Mouse (Mus musculus) stomach, postnatal 0 days (tissue): ENCODE measurements around the gene Stk11. TPM values are rescaled to one million over a fixed set of nuclear protein-coding genes. Genes with fewer than 3 reads are reported as not detected.

ENCODE experiments used
- ATAC-seq: fragments of 200-750 bp; cut with Nextera tagmentation; 2 replicates; pipeline ENCODE4 v1.8.0; 2017; ENCODE audit not compliant: low FRiP score, low TSS enrichment
- DNase-seq: peaks from one replicate; pipeline ENCODE4 v3.0.0-alpha.2; 2016; ENCODE audit warnings: low spot score
- H3K27ac ChIP-seq: fragments of 300-500 bp; sonication (generic); replicated peaks from 2 replicates; pipeline ENCODE4 v1.5.1; 2014; ENCODE audit warnings: mild to moderate bottlenecking, control low read depth
- H3K27me3 ChIP-seq: fragments of 300-500 bp; sonication (generic); 2 replicates; pipeline ENCODE4 v1.6.1; 2014; ENCODE audit warnings: low read length; ENCODE audit not compliant: control insufficient read depth, insufficient read depth
- H3K36me3 ChIP-seq: fragments of 300-500 bp; sonication (generic); 2 replicates; pipeline ENCODE4 v1.6.1; 2014; ENCODE audit warnings: low read length, mixed read lengths; ENCODE audit not compliant: control insufficient read depth, insufficient read depth
- H3K4me1 ChIP-seq: fragments of 300-500 bp; sonication (generic); replicated peaks from 2 replicates; pipeline ENCODE4 v1.6.1; 2014; ENCODE audit warnings: antibody characterized with exemption; ENCODE audit not compliant: control insufficient read depth, insufficient read depth
- H3K4me2 ChIP-seq: fragments of 300-500 bp; sonication (generic); replicated peaks from 2 replicates; pipeline ENCODE4 v1.6.1; 2014; ENCODE audit warnings: low read depth, mild to moderate bottlenecking, control low read depth, moderate library complexity
- H3K4me3 ChIP-seq: fragments of 300-500 bp; sonication (generic); 2 replicates; pipeline ENCODE4 v1.5.1; 2014; ENCODE audit warnings: low read depth, low read length, control low read depth
- H3K9ac ChIP-seq: fragments of 300-500 bp; sonication (generic); 2 replicates; pipeline ENCODE4 v1.6.1; 2014; ENCODE audit warnings: mild to moderate bottlenecking, low read length, control low read depth, mixed read lengths
- H3K9me3 ChIP-seq: fragments of 300-500 bp; sonication (generic); 2 replicates; pipeline ENCODE4 v1.6.1; 2016; ENCODE audit warnings: low read length; ENCODE audit not compliant: control insufficient read depth
- CTCF ChIP-seq: IDR thresholded peaks from 2 replicates; pipeline ENCODE4 v1.5.1; 2016; ENCODE audit warnings: antibody characterized with exemption, low read depth, mild to moderate bottlenecking, moderate library complexity
- EP300 ChIP-seq: optimal IDR thresholded peaks from 2 replicates; pipeline ENCODE3; 2016; ENCODE audit warnings: antibody characterized with exemption
- WGBS: fragments of 180-500 bp; shearing (Covaris S2); extraction: QIAGEN DNeasy Blood & Tissue Kit; methylation state at CpG from one replicate; pipeline ENCODE4 v1.1.7; 2014; 5-methylcytosine and 5-hydroxymethylcytosine counted together
- polyA plus RNA-seq: library from polyadenylated mRNA; unstranded; fragments of >200 nt; fragmentation: Nextera tagmentation; extraction: Ambion mirVana; gene quantifications from 2 replicates; pipeline ENCODE4 v1.2.1, GENCODE M21; 2015

Gene Stk11
- polyA plus RNA-seq, 1 experiment from 2014 or later = 10.3 TPM

- H3K4me3 ChIP-seq = no peak overlapping the region
- H3K27me3 ChIP-seq = no peaks in the 10 kb centered on the region
- H3K27ac ChIP-seq = no peak overlapping the region
- ATAC-seq (no peak), DNase-seq (no peak)
- 92% methylated on average over 1 of the region's 1 CpGs for WGBS
- H3K9ac ChIP-seq = no peak overlapping the region
- H3K36me3 ChIP-seq = peaks cover 13% of the 10 kb centered on the region
- H3K4me2 ChIP-seq = no peak overlapping the region
- TF ChIP-seq EP300 (no peak), CTCF (no peak)
- H3K9me3 ChIP-seq = no peaks in the 10 kb centered on the region
- peaks cover 4% of the 10 kb centered on the region; the same call in 1 of the 2 replicates for H3K4me1 ChIP-seq
Observed at GRCm38 (mm10) chr10:80078366-80078765, 37.2 kb upstream of the Stk11 start.

- Histone ChIP-seq H3K27ac (no peak overlapping the region), H3K9me3 (no peaks in the 10 kb centered on the region), H3K27me3 (no peaks in the 10 kb centered on the region), H3K4me2 (no peak overlapping the region), H3K4me3 (no peak overlapping the region), H3K9ac (no peak overlapping the region), H3K36me3 (peaks cover 13% of the 10 kb centered on the region), H3K4me1 (0 out of 2 replicates have a peak, but pooled peaks cover 3% of the 10 kb centered on the region)
- TF ChIP-seq EP300 (no peak), CTCF (no peak)
- ATAC-seq = no peak
- WGBS = 68% methylated on average over 16 of the region's 16 CpGs
- DNase-seq = peak; percentile 56
Observed at GRCm38 (mm10) chr10:80080396-80081070, 35.1 kb upstream of the Stk11 start.

GRCm38 (mm10) chr10:80081075-80081474, 34.5 kb upstream of the Stk11 start:
- H3K27me3 ChIP-seq = no peaks in the 10 kb centered on the region
- no peak overlapping the region for H3K9ac ChIP-seq
- H3K9me3 ChIP-seq = no peaks in the 10 kb centered on the region
- no peak overlapping the region for H3K4me2 ChIP-seq
- H3K27ac ChIP-seq = no peak overlapping the region
- DNase-seq (no peak), ATAC-seq (no peak)
- peaks cover 13% of the 10 kb centered on the region for H3K36me3 ChIP-seq
- no peak overlapping the region for H3K4me3 ChIP-seq
- 68% methylated on average over 3 of the region's 3 CpGs for WGBS
- 0 out of 2 replicates have a peak, but pooled peaks cover 3% of the 10 kb centered on the region for H3K4me1 ChIP-seq
- TF ChIP-seq EP300 (no peak), CTCF (peak; percentile 25; the same call in 1 of the 2 replicates)

- ATAC-seq = peak; percentile 22; the same call in 1 of the 2 replicates
- Histone ChIP-seq H3K4me3 (no peak overlapping the region), H3K9ac (peak overlapping the region; percentile 35; the same call in 1 of the 2 replicates), H3K4me2 (no peak overlapping the region), H3K27ac (peak overlapping the region; percentile 74), H3K9me3 (no peaks in the 10 kb centered on the region), H3K27me3 (no peaks in the 10 kb centered on the region), H3K4me1 (0 out of 2 replicates have a peak, but pooled peaks cover 3% of the 10 kb centered on the region), H3K36me3 (peaks cover 9% of the 10 kb centered on the region)
- TF ChIP-seq CTCF (no peak), EP300 (no peak)
- DNase-seq = no peak
- 39% methylated on average over 9 of the region's 9 CpGs for WGBS
Observed at GRCm38 (mm10) chr10:80084817-80085487, 30.7 kb upstream of the Stk11 start.

GRCm38 (mm10) chr10:80086847-80087246, 28.8 kb upstream of the Stk11 start:
- Histone ChIP-seq H3K9me3 (no peaks in the 10 kb centered on the region), H3K27ac (no peak overlapping the region), H3K27me3 (no peaks in the 10 kb centered on the region), H3K4me2 (no peak overlapping the region), H3K4me1 (peaks cover 5% of the 10 kb centered on the region; the same call in 1 of the 2 replicates), H3K4me3 (no peak overlapping the region), H3K36me3 (peaks cover 8% of the 10 kb centered on the region), H3K9ac (peak overlapping the region; percentile 41)
- no peak for ATAC-seq
- DNase-seq = no peak
- 61% methylated on average over 3 of the region's 3 CpGs for WGBS
- TF ChIP-seq CTCF (no peak), EP300 (no peak)

- WGBS = 88% methylated on average over 8 of the region's 8 CpGs
- TF ChIP-seq EP300 = no peak
- no peak for TF ChIP-seq CTCF
- no peak overlapping the region for H3K4me3 ChIP-seq
Observed at GRCm38 (mm10) chr10:80087483-80087882, 28.1 kb upstream of the Stk11 start.

More at GRCm38 (mm10) chr10:80087483-80087882, 28.1 kb upstream of the Stk11 start:
- no peaks in the 10 kb centered on the region for H3K27me3 ChIP-seq
- H3K4me2 ChIP-seq = no peak overlapping the region
- peaks cover 3% of the 10 kb centered on the region for H3K36me3 ChIP-seq
- H3K27ac ChIP-seq = no peak overlapping the region
- no peaks in the 10 kb centered on the region for H3K9me3 ChIP-seq
- ATAC-seq (no peak), DNase-seq (no peak)
- peaks cover 10% of the 10 kb centered on the region for H3K4me1 ChIP-seq
- no peak overlapping the region for H3K9ac ChIP-seq
